Mouse (Mus musculus) A20 (cell line): Measurements from ENCODE around the gene L2hgdh.

Source experiments
- DNase-seq: peaks from one replicate; pipeline ENCODE4 v3.0.0-alpha.2; 2011; ENCODE audit warnings: low read depth, low spot score

The L2hgdh gene

DNA sequence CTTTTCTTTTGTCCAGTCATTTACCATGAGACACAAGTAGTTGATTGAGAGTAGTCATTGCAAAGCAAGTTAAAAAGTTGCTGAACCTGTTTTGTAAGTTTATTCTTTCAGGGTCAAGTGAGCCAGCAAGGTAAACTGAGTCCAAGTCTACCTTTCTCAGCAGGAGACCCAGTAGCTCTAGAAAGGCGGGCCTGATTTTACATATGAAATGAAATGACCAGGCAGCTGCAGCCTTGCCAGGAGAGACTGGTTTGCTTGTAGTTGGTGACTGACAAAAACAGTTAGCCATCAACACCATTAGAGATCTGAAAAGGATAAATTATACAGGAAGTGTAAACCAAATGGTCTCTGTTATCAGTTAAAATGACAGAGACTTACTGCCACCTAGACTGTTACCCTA is 5.6 kb upstream of the L2hgdh start:
- no peak for DNase-seq

DNA sequence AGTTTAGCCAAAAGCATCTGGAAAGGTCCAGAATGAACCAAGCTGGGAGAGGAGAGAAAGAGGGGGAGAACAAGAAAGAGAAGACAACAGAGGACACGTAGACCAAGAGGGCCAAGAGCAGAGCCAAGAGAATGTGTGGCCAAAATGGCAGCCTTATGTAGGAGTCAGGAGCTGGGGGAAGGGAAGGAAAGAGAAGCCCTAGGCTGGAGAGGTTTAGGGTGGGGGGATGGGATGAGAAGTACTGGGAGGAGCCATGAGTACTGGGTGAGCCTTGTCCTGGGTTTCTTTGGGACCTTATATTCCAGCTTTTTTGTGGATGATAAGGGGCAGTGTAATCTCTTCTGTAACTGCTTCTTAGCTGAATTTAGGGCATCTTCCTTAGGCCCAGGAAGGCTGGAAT is 4.6 kb upstream of the L2hgdh start:
- no peak for DNase-seq

GRCm38 (mm10) chr12:69724018-69724710 is 509 bp downstream of the L2hgdh start:
- DNase-seq: no peak

DNA sequence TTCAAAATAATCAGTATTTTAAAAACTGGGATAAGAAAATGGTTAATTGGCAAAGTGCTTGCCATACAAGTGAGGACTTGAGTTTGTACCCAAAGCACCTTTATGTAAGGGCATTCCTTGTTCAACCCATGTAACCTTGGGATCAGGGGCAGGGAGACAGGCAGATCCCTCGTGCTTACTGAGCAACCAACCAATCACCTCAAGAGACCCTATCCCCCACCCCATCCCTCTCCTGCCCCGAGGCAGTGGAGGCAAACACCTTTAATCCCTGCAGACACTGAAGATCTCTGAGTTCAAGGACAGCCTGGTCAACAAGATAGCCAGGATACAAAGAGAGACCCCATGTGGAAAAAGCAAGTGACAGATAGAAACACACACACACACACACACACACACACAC is 1.3 kb downstream of the L2hgdh start:
- no peak for DNase-seq

DNA sequence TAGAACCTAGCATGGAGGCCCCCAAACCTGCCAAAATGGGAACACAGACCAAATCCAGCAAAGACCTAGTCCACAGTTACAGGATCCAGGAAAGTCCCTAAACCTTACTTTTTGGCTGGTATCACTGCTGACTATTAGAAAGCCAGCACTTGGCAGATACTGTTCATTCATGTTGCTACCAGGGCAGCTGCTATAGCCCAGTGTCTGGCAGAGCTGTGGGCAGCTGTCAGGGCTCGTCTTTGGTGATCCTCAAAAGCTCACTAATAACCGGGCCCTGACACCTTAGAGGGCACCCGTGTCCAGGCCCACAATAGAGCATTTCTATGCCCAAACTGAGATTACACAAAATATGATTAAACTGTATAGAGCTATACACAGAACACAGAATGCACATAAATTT is 1.8 kb downstream of the L2hgdh start:
- DNase-seq: no peak

- no peak for DNase-seq
These were observed 11.0 kb downstream of the L2hgdh start for GRCm38 (mm10) chr12:69713628-69714027.

DNA sequence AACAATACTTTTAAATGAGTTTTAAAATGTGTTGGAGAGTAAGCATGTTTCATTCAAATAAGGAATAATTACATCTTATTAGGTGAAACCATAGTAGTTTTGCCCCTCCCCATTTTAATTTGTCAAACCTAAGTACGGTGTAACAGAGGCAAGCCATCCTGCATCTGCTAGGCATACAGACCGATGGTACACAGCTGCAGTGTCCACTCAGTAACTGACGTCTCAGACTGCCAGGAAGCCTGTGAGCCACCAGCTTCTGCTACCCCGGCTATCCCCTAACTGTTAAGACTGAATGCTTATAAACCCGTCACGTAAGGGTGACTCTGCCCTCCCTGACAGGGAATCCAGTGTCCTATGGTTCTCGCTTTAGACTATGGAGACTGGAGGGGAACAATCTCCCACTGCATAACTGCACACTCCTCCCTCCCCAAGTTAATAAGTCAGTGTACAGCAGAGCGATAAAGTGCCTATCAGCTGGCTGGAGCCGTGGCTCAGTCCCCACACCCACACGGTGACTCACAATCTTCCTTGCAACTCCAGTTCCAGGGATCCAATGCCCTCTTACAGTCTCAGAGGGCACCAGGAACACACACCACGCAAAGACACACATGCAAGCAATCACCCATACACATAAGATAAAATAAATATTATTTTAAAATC is 19.7 kb downstream of the L2hgdh start:
- DNase-seq: no peak

DNA sequence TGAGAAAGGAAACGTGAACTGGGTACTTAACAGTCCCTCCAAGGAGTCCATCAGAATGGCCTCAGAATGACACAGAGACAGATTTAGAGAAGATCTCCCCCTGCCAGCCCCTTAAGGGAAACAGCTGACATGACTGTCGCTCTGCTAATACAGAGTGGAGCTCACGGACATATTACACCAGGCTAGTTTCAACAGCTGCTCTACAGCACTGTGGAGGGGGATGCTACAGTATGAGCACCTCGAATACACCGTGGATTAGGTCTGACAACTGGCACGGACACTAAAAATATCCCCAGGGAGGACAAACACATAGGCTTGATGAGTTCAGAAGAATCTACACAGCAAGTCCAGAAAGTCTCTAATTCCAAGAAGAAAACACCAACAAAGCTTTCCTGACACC is 26.3 kb downstream of the L2hgdh start:
- DNase-seq: no peak

GRCm38 (mm10) chr12:69696746-69697145 is 27.9 kb downstream of the L2hgdh start:
- DNase-seq: peak; percentile 70

DNA sequence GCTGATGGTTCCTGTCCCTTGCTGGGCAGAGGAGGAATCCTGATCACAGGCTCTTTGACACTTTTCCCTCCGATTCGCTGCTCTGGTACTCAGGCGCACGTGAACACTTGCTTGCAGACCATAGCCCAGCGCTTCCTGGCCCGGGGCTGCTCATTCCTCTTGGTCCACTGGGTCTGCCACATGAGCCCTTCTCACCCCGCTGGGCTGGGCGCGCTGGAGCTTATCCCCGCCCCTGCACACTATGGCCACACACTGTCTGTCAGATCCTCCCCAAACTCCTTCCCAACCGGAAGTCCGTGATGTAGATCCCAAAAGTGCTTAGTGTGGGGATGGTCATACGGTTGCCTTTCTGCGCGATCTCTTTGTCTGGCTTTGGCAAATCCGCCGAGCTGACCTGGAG is 31.2 kb downstream of the L2hgdh start:
- no peak for DNase-seq

GRCm38 (mm10) chr12:69690714-69691113 is 34.0 kb downstream of the L2hgdh start:
- DNase-seq: no peak

GRCm38 (mm10) chr12:69689094-69689493 is 35.6 kb downstream of the L2hgdh start:
- DNase-seq: no peak

DNA sequence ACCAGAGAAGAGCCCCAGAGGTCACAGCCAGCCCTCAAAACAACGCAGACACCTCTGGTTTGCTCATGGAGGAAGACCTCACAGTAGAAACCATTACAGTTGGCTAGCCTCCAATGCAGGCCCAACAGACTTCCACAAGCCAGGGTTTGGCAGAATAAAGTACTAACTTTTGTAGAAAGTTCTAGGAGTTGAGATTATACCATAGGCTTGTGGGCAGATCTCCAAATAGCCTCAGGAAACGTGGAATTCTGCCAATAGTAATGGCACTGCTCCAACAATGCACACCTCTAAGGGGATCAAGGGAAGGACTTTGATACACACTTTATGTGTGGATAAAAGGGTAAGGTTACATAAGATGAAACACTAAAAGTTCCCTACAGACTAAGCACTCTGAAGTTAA is 36.3 kb downstream of the L2hgdh start:
- DNase-seq: no peak

GRCm38 (mm10) chr12:69683537-69683936 is 41.1 kb downstream of the L2hgdh start:
- DNase-seq: peak; percentile 75

GRCm38 (mm10) chr12:69682788-69683419 is 41.8 kb downstream of the L2hgdh start:
- peak; percentile 58 for DNase-seq

GRCm38 (mm10) chr12:69682065-69682787 is 42.4 kb downstream of the L2hgdh start:
- DNase-seq: peak; percentile 85

DNA sequence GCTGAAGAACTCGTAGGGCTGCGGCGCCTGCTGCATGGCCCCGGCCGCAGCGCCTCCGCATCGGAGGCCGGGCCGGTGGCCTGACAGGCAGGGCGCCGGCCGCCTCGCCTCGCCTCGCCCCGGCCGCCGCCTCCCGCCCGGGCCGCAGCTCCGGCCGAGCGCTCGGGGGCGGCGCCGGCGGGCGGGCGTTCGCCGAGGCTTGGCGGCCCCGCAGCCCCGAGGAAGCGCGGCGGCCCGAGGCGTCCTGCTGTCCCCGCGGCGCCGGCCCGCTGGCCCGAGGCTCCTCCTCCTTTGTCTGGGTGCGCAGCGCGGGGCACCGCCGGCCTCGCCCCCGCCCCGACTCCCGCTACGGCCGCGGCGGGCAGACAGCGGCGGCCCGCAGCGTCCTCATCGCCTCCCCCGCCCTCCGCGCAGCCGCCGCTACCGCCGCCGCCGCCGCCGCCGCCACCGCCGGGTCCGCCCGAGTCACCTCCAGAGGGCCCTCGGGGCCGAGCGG is 43.1 kb downstream of the L2hgdh start, which contains the start of gene Sos2:
Gene Sos2, minus strand, starts transcription at position 287 of the 496 bp plus-strand sequence.
- peak; percentile 40 for DNase-seq

- peak; percentile 75 for DNase-seq
These were observed 43.8 kb downstream of the L2hgdh start for GRCm38 (mm10) chr12:69680635-69681565.

- no peak for DNase-seq
These were observed 48.5 kb downstream of the L2hgdh start for GRCm38 (mm10) chr12:69676157-69676556.

- no peak for DNase-seq
These were observed 49.8 kb downstream of the L2hgdh start for GRCm38 (mm10) chr12:69674576-69675537.
